Mouse (Mus musculus) stomach, embryonic 14.5 days (tissue): Measurements from ENCODE around the gene Pkd2l1. TPM values are rescaled to one million over a fixed set of nuclear protein-coding genes. Genes with fewer than 3 reads are reported as not detected.

Experiments used
- ATAC-seq: fragments of 200-750 bp; cut with Nextera tagmentation; 2 replicates; pipeline ENCODE4 v1.8.0; 2017; ENCODE audit warnings: low read depth, moderate TSS enrichment; ENCODE audit not compliant: insufficient number of reproducible peaks, insufficient read depth, low FRiP score
- H3K27ac ChIP-seq: fragments of 300-500 bp; sonication (generic); 2 replicates; pipeline ENCODE4 v1.5.1; 2014; ENCODE audit warnings: mild to moderate bottlenecking, low read length, moderate library complexity, mixed read lengths
- H3K27me3 ChIP-seq: fragments of 300-500 bp; sonication (generic); 2 replicates; pipeline ENCODE4 v1.6.1; 2014; ENCODE audit warnings: low read length, control low read depth, mixed read lengths; ENCODE audit not compliant: control insufficient read depth, insufficient read depth
- H3K36me3 ChIP-seq: fragments of 300-500 bp; sonication (generic); 2 replicates; pipeline ENCODE4 v1.6.1; 2014; ENCODE audit warnings: mild to moderate bottlenecking, control low read depth, low read length, moderate library complexity, mixed read lengths; ENCODE audit not compliant: control insufficient read depth, insufficient read depth
- H3K4me1 ChIP-seq: fragments of 300-500 bp; sonication (generic); 2 replicates; pipeline ENCODE4 v1.6.1; 2014; ENCODE audit warnings: low read length, control low read depth, mixed read lengths; ENCODE audit not compliant: control insufficient read depth, insufficient read depth
- H3K4me2 ChIP-seq: fragments of 300-500 bp; sonication (generic); replicated peaks from 2 replicates; pipeline ENCODE4 v1.6.1; 2014; ENCODE audit warnings: low read depth, low read length, control low read depth
- H3K4me3 ChIP-seq: fragments of 300-500 bp; sonication (generic); 2 replicates; pipeline ENCODE4 v1.5.1; 2014; ENCODE audit warnings: low read depth, low read length, control low read depth
- H3K9ac ChIP-seq: fragments of 300-500 bp; sonication (generic); replicated peaks from 2 replicates; pipeline ENCODE4 v1.6.1; 2014; ENCODE audit warnings: low read depth, mild to moderate bottlenecking, control low read depth, low read length, moderate library complexity, mixed read lengths
- H3K9me3 ChIP-seq: fragments of 300-500 bp; sonication (generic); 2 replicates; pipeline ENCODE4 v1.6.1; 2016; ENCODE audit warnings: low read depth, low read length, control low read depth; ENCODE audit not compliant: control insufficient read depth
- whole genome bisulfite sequencing: fragments of 180-500 bp; shearing (Covaris S2); extraction: QIAGEN DNeasy Blood & Tissue Kit; methylation state at CpG from one replicate; pipeline ENCODE4 v1.1.7; 2014; 5-methylcytosine and 5-hydroxymethylcytosine counted together
- polyA plus RNA-seq: library from polyadenylated mRNA; unstranded; fragments of >200 nt; fragmentation: Nextera tagmentation; extraction: Ambion mirVana; gene quantifications from 2 replicates; pipeline ENCODE4 v1.2.1, GENCODE M21; 2014

Pkd2l1 gene
- polyA plus RNA-seq, 1 experiment from 2014 or later = not detected

- no peak overlapping the region for H3K27ac ChIP-seq
- 90% methylated on average over 8 of the region's 8 CpGs for WGBS
Measured at GRCm38 (mm10) chr19:44146951-44147350, 45.3 kb downstream of the Pkd2l1 start.

DNA sequence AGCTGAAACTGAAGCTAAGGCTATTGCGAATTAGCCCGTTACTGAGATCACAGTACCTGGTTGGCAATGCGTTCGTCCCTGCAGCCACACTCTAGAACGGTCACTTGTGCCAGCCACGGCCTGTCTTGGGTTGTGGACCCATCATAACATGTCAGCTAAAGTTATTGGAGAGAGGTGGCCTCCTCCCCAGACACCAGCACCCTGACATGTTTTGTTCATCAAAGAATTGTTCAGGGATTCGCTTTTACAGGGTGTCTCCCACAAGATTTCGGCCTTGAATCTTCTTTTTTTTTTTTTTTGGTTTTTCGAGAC lies 45.7 kb downstream of the Pkd2l1 start:
- H3K4me3 ChIP-seq = peak overlapping the region; percentile 64
- peaks cover 9% of the 10 kb centered on the region; the same call in 1 of the 2 replicates for H3K4me1 ChIP-seq
- peak overlapping the region; percentile 71 for H3K4me2 ChIP-seq
- H3K36me3 ChIP-seq = peaks cover 13% of the 10 kb centered on the region; the same call in 1 of the 2 replicates
- 55% methylated on average over 9 of the region's 9 CpGs for WGBS
- H3K9me3 ChIP-seq = no peaks in the 10 kb centered on the region
- no peak overlapping the region; the same call in 1 of the 2 replicates for H3K9ac ChIP-seq
- no peak overlapping the region for H3K27ac ChIP-seq
- H3K27me3 ChIP-seq = no peaks in the 10 kb centered on the region
- ATAC-seq = 0 out of 2 replicates have a peak, but pooled peaks have one; percentile 28

More at GRCm38 (mm10) chr19:44146951-44147350, 45.3 kb downstream of the Pkd2l1 start:
- Histone ChIP-seq H3K9ac (no peak overlapping the region), H3K27me3 (no peaks in the 10 kb centered on the region), H3K4me2 (no peak overlapping the region), H3K36me3 (peaks cover 13% of the 10 kb centered on the region; the same call in 1 of the 2 replicates), H3K4me3 (no peak overlapping the region), H3K4me1 (peaks cover 9% of the 10 kb centered on the region; the same call in 1 of the 2 replicates), H3K9me3 (no peaks in the 10 kb centered on the region)
- no peak for ATAC-seq

DNA sequence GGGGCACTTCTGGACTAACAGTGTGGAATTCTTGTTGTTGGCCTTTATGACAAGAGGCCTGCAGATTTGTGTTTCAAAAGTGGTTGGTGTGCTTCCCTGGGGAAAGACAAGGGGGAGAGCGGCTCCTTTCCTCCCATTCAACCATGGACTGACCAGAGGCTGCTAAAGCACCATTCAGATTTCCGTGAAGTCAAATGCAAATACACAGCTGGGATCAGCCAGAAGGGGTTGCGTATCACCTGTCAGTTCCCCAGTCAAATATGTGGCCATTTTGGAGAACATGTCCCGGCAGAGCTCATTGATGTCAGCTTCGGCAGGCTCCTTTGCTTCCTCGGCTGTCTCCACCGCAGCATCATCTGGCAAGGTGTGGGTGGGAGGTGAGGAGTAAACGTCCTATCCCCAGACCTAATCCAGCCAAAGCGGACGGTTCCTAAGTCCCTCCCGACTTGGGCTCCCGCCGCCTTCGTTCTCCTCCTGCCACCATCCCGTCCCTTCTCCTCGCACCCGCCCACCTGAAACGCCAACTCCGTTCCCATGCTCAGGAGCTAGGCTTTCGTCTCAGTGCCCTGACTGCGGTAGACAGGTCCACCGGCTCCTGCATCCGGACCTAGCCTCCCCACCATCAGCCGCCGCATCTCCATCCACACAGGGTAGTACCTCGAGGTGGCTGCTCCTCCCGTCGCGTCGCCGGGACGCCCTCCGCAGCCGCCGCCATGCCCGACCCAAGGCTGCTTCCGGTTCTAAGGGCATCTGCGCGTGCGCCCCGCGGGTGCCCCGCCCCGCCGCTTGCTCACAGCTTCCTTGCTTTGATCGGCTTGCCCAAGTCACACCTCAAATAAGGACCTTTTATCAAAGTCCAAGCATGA lies 46.3 kb downstream of the Pkd2l1 start, which contains the start of gene Bloc1s2:
TSS of gene Bloc1s2 (minus strand) at position 745 of the 866 bp plus-strand sequence.
- Histone ChIP-seq H3K36me3 (peaks cover 13% of the 10 kb centered on the region; the same call in 1 of the 2 replicates), H3K27me3 (no peaks in the 10 kb centered on the region), H3K9me3 (no peaks in the 10 kb centered on the region), H3K4me3 (peak within 1 kb of the TSS; percentile 64), H3K27ac (no peak within 1 kb of the TSS), H3K4me1 (peaks cover 9% of the 10 kb centered on the region; the same call in 1 of the 2 replicates), H3K9ac (peak within 1 kb of the TSS; percentile 51), H3K4me2 (peak within 1 kb of the TSS; percentile 71)
- peak; percentile 82 for ATAC-seq
- 2% methylated on average over 46 of the region's 46 CpGs for WGBS

GRCm38 (mm10) chr19:44144366-44144765 lies 47.9 kb downstream of the Pkd2l1 start:
- H3K9me3 ChIP-seq = no peaks in the 10 kb centered on the region
- H3K36me3 ChIP-seq = peaks cover 15% of the 10 kb centered on the region; the same call in 1 of the 2 replicates
- ATAC-seq = no peak
- no peak overlapping the region for H3K4me2 ChIP-seq
- H3K9ac ChIP-seq = no peak overlapping the region
- H3K27ac ChIP-seq = no peak overlapping the region
- H3K4me3 ChIP-seq = no peak overlapping the region
- peaks cover 9% of the 10 kb centered on the region; the same call in 1 of the 2 replicates for H3K4me1 ChIP-seq
- 86% methylated on average over 9 of the region's 9 CpGs for WGBS
- no peaks in the 10 kb centered on the region for H3K27me3 ChIP-seq

GRCm38 (mm10) chr19:44135960-44136485 lies 56.2 kb downstream of the Pkd2l1 start:
- Histone ChIP-seq H3K9me3 (no peaks in the 10 kb centered on the region), H3K4me3 (peak overlapping the region; percentile 74), H3K27ac (no peak overlapping the region; the same call in 1 of the 2 replicates), H3K4me2 (peak overlapping the region; percentile 42), H3K4me1 (peaks cover 6% of the 10 kb centered on the region; the same call in 1 of the 2 replicates), H3K36me3 (peaks cover 15% of the 10 kb centered on the region; the same call in 1 of the 2 replicates), H3K9ac (no peak overlapping the region), H3K27me3 (no peaks in the 10 kb centered on the region)
- ATAC-seq = no peak
- 27% methylated on average over 7 of the region's 7 CpGs for WGBS

DNA sequence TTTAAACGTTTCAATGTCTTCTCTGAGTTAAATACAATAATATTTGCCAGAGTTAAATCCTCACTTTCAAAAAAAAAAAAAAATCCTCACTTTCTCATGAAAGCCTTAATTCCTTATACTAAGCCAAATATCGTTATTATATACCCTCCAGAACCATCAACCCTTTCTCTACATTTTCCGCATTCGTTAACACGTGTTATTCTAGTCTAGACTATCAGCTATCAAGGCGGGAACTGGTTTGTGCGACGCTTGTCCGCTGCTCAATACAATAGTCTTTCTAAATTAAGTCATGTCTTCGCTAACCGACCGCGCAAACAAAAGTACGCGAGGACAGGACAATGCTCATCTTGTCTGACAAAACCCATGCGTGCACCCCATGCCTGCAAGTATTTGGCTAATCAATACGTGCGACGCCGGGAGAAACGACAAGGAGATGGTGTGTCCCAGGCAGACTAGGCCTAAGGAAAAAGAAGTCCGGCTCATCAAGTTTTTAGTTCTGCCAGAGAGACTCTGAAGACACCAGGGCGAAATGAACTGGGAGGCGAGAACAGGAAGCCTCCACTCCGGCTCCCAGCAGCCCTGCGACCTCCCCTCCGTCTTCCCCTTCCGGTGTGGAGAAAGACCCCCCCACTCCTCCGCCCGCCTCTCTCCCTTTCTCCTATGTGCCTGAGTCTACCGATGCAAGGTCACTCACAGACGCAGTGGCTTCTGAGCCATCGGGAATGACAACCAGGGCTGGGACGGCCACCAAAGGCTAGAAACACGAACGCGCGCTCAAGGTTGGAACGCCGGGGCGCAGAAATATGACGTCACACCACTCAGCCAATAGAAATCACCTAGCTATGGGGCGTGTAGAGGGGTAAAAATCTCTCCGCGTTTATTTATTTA lies 56.9 kb downstream of the Pkd2l1 start, which contains the start of gene Cwf19l1:
TSS of gene Cwf19l1 (minus strand) at position 805 of the 888 bp plus-strand sequence.
- ATAC-seq = peak; percentile 86
- peak within 1 kb of the TSS; percentile 91 for H3K27ac ChIP-seq
- H3K9ac ChIP-seq = peak within 1 kb of the TSS; percentile 63
- H3K36me3 ChIP-seq = peaks cover 21% of the 10 kb centered on the region
- H3K4me1 ChIP-seq = peaks cover 6% of the 10 kb centered on the region; the same call in 1 of the 2 replicates
- H3K4me3 ChIP-seq = peak within 1 kb of the TSS; percentile 74
- H3K27me3 ChIP-seq = no peaks in the 10 kb centered on the region
- under 1% methylated on average over 45 of the region's 45 CpGs for WGBS
- no peaks in the 10 kb centered on the region for H3K9me3 ChIP-seq
- H3K4me2 ChIP-seq = peak within 1 kb of the TSS; percentile 43

DNA sequence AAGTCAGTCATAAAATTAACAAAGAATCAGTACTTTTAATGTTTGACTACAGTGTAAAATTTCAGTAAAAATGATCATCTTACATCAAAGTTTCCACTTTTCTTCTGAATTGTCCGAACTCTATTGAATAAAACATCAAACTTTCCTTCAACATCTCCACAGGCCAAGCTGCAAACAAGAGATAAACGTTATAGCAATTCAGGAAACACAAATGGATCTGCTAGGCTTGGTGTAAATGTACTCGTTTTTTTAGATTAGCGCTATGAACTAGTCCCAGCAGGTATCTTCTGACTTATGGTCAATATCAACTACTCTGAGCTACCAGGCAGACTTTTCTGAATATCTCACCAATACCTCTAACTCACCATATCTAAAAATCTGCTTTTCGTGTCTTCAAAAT lies 59.3 kb downstream of the Pkd2l1 start:
- Histone ChIP-seq H3K4me2 (no peak overlapping the region), H3K4me1 (peaks cover 6% of the 10 kb centered on the region; the same call in 1 of the 2 replicates), H3K27me3 (no peaks in the 10 kb centered on the region), H3K9ac (no peak overlapping the region), H3K9me3 (no peaks in the 10 kb centered on the region), H3K4me3 (no peak overlapping the region), H3K27ac (no peak overlapping the region), H3K36me3 (peaks cover 37% of the 10 kb centered on the region)
- no peak for ATAC-seq
- WGBS = 88% methylated on average over 5 of the region's 5 CpGs

DNA sequence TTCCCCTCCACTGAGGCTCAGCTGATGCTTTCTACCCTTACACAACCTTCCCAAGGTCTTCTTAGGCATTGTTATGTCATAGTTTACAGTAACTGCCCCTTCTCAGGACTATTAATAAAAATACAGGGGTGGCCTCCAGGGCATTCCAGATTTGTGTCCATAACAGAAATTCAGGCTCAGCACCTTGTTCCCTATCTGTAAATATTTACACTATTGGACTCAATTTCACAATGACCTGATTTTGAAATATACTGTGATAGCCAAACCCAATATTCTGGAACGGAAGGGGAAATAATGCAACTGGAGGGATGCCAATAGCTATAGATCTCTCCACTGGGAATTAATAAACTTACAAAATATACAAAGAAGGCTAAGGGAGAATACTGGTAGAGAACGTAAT lies 63.7 kb downstream of the Pkd2l1 start:
- no peaks in the 10 kb centered on the region for H3K4me1 ChIP-seq
- no peak for ATAC-seq
- no peak overlapping the region for H3K9ac ChIP-seq
- H3K27me3 ChIP-seq = no peaks in the 10 kb centered on the region
- no peaks in the 10 kb centered on the region for H3K9me3 ChIP-seq
- H3K4me3 ChIP-seq = no peak overlapping the region
- no peak overlapping the region for H3K27ac ChIP-seq
- no peak overlapping the region for H3K4me2 ChIP-seq
- peaks cover 57% of the 10 kb centered on the region for H3K36me3 ChIP-seq
- 77% methylated on average over 2 of the region's 2 CpGs for WGBS
